Mouse (Mus musculus) liver, embryonic 14.5 days (tissue): ENCODE measurements around the gene Asgr1.

Source experiments
- CTCF ChIP-seq: IDR thresholded peaks from 2 replicates; pipeline ENCODE4 v1.5.1; 2016; ENCODE audit warnings: antibody characterized with exemption, low read depth, control low read depth
- EP300 ChIP-seq: IDR thresholded peaks from 2 replicates; pipeline ENCODE4 v1.6.1; 2016; ENCODE audit warnings: antibody characterized with exemption, low read depth

DNA sequence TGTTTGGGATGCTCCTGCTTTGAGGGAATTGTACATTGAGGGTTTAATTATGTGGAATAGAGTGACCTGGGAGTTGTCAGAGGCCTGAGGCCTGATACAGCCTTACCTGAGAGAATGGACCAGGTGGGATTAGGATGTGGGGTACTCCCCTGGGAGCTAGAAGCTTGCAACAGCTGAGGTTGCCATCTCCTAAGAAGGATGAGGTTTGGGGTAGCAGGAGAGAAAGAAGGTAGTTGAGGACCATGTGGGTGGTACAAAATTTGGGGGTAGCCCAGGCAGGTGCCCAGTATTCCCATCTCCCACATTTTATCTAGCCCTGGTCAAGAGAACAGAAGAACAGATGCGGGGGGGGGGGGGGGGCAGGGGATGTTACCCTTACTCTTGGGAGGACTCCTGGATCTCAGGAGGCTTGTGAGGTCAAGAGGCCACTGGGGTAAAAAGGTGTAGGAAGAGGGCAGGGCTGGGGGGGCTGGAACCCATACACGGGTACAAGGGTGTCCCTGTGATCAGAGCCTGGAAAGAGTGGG, 34.3 kb upstream of the Asgr1 start:
- TF ChIP-seq EP300, result no peak
- no peak for TF ChIP-seq CTCF
